Mouse (Mus musculus) liver, adult 2 months (tissue): ENCODE measurements around the gene Slco4a1. TPM values are rescaled to one million over a fixed set of nuclear protein-coding genes. Genes with fewer than 3 reads are reported as not detected.

Source experiments
- DNase-seq: peaks from one replicate; pipeline ENCODE4 v3.0.0-alpha.2; 2011; ENCODE audit warnings: low read depth, low spot score; ENCODE audit errors: extremely low read depth
- H3K27ac ChIP-seq: fragments of 200-500 bp; replicated peaks from 2 replicates; pipeline ENCODE4 v1.5.1; 2012; ENCODE audit warnings: low read depth, mild to moderate bottlenecking, control low read depth, inconsistent platforms, low read length; ENCODE audit not compliant: insufficient read depth
- H3K27me3 ChIP-seq: fragments of 200-500 bp; 2 replicates; pipeline ENCODE4 v1.6.1; 2012; ENCODE audit warnings: mild to moderate bottlenecking, moderate library complexity, low read length, inconsistent platforms; ENCODE audit not compliant: control insufficient read depth, insufficient read depth
- H3K36me3 ChIP-seq: fragments of 200-500 bp; 2 replicates; pipeline ENCODE4 v1.6.1; 2012; ENCODE audit warnings: low read length, inconsistent platforms; ENCODE audit not compliant: control insufficient read depth, insufficient read depth
- H3K4me1 ChIP-seq: fragments of 200-500 bp; 2 replicates; pipeline ENCODE4 v1.6.1; 2011; ENCODE audit warnings: low read length; ENCODE audit not compliant: control insufficient read depth, insufficient read depth
- H3K4me3 ChIP-seq: fragments of 200-500 bp; 2 replicates; pipeline ENCODE4 v1.5.1; 2011; ENCODE audit warnings: low read depth, mild to moderate bottlenecking, control low read depth, low read length, moderate library complexity; ENCODE audit not compliant: insufficient read depth
- H3K79me2 ChIP-seq: fragments of 200-500 bp; 2 replicates; pipeline ENCODE4 v1.6.1; 2012; ENCODE audit warnings: inconsistent platforms, mild to moderate bottlenecking, low read length, moderate library complexity; ENCODE audit not compliant: control insufficient read depth, insufficient read depth
- H3K9ac ChIP-seq: fragments of 200-500 bp; 2 replicates; pipeline ENCODE4 v1.6.1; 2012; ENCODE audit warnings: low read depth, mild to moderate bottlenecking, control low read depth, inconsistent platforms, low read length
- CTCF ChIP-seq: fragments of 200-500 bp; IDR thresholded peaks from 2 replicates; pipeline ENCODE4 v1.5.1; 2011; ENCODE audit warnings: low read depth, low read length, control low read depth
- POLR2A ChIP-seq: fragments of 200-500 bp; IDR thresholded peaks from 2 replicates; pipeline ENCODE4 v1.6.1; 2011; ENCODE audit warnings: low read length, control low read depth; ENCODE audit not compliant: insufficient read depth; ENCODE audit errors: extremely low read depth
- WGBS: fragments of 180-500 bp; shearing (Covaris S2); methylation state at CpG from one replicate; pipeline ENCODE4 v1.1.7; 2018; 5-methylcytosine and 5-hydroxymethylcytosine counted together
- polyA plus RNA-seq: library from polyadenylated mRNA; depleted of rRNA; stranded (reverse); fragments of >200 nt; gene quantifications from 2 replicates; pipeline ENCODE4 v1.2.3, GENCODE M21; 2012
- total RNA-seq: library from RNA; depleted of rRNA; stranded (reverse); fragments of >200 nt; gene quantifications from 2 replicates; pipeline ENCODE4 v1.2.3, GENCODE M21; 2014

Slco4a1 gene
- total and polyA plus RNA-seq, 2 experiments: 0.09 to 0.42 TPM

- H3K79me2 ChIP-seq: no peaks in the 10 kb centered on the region
Measured at GRCm38 (mm10) chr2:180500726-180501125, 44.7 kb downstream of the Slco4a1 start.

DNA sequence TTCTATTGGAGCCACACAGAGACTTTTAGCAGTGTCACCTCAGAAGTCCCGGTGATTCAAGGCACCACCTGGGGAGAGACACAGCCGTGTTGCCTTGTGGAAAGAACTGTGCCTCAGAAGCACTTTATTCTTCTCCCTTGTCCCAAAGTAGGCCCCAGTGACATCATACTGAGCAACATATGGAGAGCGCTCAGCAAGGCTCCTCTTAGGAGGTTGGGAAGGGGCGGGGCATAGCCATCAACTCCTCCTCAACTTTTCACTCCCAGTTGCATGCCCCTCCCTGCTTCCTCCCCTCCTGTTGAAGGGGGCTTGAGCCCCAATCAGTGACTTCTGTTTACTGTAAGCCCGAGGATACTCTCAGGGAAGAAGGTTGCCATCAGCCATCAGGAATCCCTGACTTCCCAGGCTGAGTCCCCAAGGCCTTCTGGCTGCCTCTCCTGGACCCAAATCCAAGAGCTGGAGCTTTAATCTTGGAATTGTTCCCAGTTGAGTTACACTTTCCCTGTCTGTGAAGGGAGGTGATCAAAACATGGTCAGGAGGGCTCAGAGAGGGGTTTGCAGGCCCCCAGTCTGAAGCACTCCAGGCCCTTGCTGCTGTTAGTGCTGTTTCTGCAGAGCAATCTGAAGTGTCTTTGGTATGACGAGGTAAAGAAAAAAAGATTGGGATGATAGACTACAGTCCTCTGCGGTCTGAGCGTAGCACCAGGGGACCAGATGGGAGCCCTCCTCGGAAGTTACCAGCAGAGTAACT is 45.3 kb downstream of the Slco4a1 start:
- no peak for DNase-seq
- H3K27ac ChIP-seq: no peak overlapping the region
- no peak overlapping the region for H3K9ac ChIP-seq
- TF ChIP-seq CTCF (no peak), POLR2A (no peak)
- peaks cover 8% of the 10 kb centered on the region for H3K27me3 ChIP-seq
- H3K4me1 ChIP-seq: no peaks in the 10 kb centered on the region
- H3K36me3 ChIP-seq: no peaks in the 10 kb centered on the region
- no peak overlapping the region for H3K4me3 ChIP-seq
- WGBS: 40% methylated on average over 9 of the region's 9 CpGs
- H3K79me2 ChIP-seq: no peaks in the 10 kb centered on the region

More at GRCm38 (mm10) chr2:180500726-180501125, 44.7 kb downstream of the Slco4a1 start:
- H3K27me3 ChIP-seq: peaks cover 8% of the 10 kb centered on the region
- TF ChIP-seq POLR2A: no peak
- TF ChIP-seq CTCF: no peak
- H3K9ac ChIP-seq: no peak overlapping the region
- no peaks in the 10 kb centered on the region for H3K4me1 ChIP-seq
- H3K27ac ChIP-seq: no peak overlapping the region
- no peak for DNase-seq
- H3K36me3 ChIP-seq: no peaks in the 10 kb centered on the region
- H3K4me3 ChIP-seq: no peak overlapping the region
- WGBS: 50% methylated on average over 13 of the region's 13 CpGs

GRCm38 (mm10) chr2:180506281-180506680 is 50.2 kb downstream of the Slco4a1 start:
- no peak overlapping the region for H3K27ac ChIP-seq
- H3K36me3 ChIP-seq: no peaks in the 10 kb centered on the region
- no peak for TF ChIP-seq POLR2A
- no peak for TF ChIP-seq CTCF
- 85% methylated on average over 5 of the region's 5 CpGs for WGBS
- no peaks in the 10 kb centered on the region for H3K27me3 ChIP-seq
- DNase-seq: no peak
- H3K79me2 ChIP-seq: no peaks in the 10 kb centered on the region
- H3K4me1 ChIP-seq: no peaks in the 10 kb centered on the region
- no peak overlapping the region for H3K9ac ChIP-seq
- H3K4me3 ChIP-seq: no peak overlapping the region

- H3K79me2 ChIP-seq: no peaks in the 10 kb centered on the region
- H3K27ac ChIP-seq: no peak overlapping the region
- no peaks in the 10 kb centered on the region for H3K36me3 ChIP-seq
- no peaks in the 10 kb centered on the region for H3K4me1 ChIP-seq
- no peak for DNase-seq
- H3K27me3 ChIP-seq: no peaks in the 10 kb centered on the region
- H3K9ac ChIP-seq: no peak overlapping the region
- no peak for TF ChIP-seq CTCF
- TF ChIP-seq POLR2A: no peak
- H3K4me3 ChIP-seq: no peak overlapping the region
- WGBS: 91% methylated on average over 14 of the region's 14 CpGs
Measured at GRCm38 (mm10) chr2:180508455-180509115, 52.5 kb downstream of the Slco4a1 start.

DNA sequence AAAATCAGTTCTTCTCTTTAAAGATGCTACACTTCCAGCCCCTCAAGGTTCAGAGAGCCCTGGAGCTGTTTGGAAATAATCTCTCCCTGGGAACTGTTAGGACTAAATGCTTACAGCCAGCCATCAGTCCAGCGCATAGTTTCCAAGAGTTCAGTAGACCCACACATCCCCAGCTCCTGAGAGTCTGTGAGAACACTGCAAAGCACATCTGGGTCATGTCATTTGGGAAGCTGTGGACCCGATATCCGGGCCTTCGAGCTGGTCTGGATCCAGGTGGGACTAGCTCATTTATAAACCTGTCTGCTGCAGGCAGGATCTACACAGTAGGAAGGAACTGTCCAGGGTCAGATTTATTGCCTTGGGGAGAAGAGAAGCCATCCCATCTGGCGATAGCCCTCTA is 54.8 kb downstream of the Slco4a1 start:
- DNase-seq: no peak
- Histone ChIP-seq H3K4me3 (no peak overlapping the region), H3K4me1 (no peaks in the 10 kb centered on the region), H3K79me2 (no peaks in the 10 kb centered on the region), H3K36me3 (no peaks in the 10 kb centered on the region), H3K27me3 (no peaks in the 10 kb centered on the region), H3K27ac (no peak overlapping the region), H3K9ac (no peak overlapping the region)
- TF ChIP-seq CTCF: no peak
- TF ChIP-seq POLR2A: no peak
- WGBS: 81% methylated on average over 5 of the region's 5 CpGs
